Mouse (Mus musculus) ES-Bruce4 (cell line): ENCODE measurements around the gene Arl6ip5.

ENCODE experiments used
- CTCF ChIP-seq: IDR thresholded peaks from one replicate; pipeline ENCODE4 v1.8.1; 2011; ENCODE audit warnings: low read depth, low read length
- EP300 ChIP-seq: IDR thresholded peaks from 2 replicates; pipeline ENCODE4 v1.6.1; 2011; ENCODE audit warnings: low read depth, low read length; ENCODE audit not compliant: insufficient read depth
- POLR2A ChIP-seq: IDR thresholded peaks from one replicate; pipeline ENCODE4 v1.8.1; 2011; ENCODE audit warnings: low read length; ENCODE audit not compliant: insufficient read depth

DNA sequence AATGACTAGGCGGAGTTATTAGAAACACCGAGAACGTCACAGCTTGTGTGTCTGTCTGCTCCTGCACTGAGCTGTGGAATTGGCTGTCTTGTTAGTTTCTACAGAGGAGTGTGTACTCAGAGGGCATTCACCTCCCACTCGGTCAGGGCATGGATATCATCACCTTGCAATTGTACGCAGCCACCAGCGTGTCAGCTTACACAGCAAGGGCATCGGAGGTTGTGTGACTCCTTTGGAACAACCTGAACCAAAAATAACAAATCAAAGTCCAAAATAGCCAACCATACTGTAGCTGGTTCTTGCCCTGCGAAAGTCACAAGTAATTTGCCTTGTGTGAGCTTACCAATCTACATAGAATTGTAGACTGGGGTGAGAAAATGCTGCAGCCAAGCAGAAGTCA lies 54.8 kb downstream of the Arl6ip5 start:
- TF ChIP-seq CTCF = no peak
- no peak for TF ChIP-seq POLR2A
- no peak for TF ChIP-seq EP300
